Mouse (Mus musculus) lung, embryonic 16.5 days (tissue): ENCODE measurements at regions not wholly inside any gene's neighbourhood (a gene's known extent, or its start where the extent isn't known, plus 50 kb on each side); places are given as distances from the start of the nearest gene placed in this dataset.

Experiments used
- ATAC-seq: fragments of 200-750 bp; cut with Nextera tagmentation; 2 replicates; pipeline ENCODE4 v1.8.0; 2017; ENCODE audit warnings: low read depth, mild to moderate bottlenecking, moderate library complexity
- H3K27ac ChIP-seq: fragments of 300-500 bp; sonication (generic); 2 replicates; pipeline ENCODE4 v1.5.1; 2014; ENCODE audit warnings: mild to moderate bottlenecking, control low read depth, low read length
- H3K27me3 ChIP-seq: fragments of 300-500 bp; sonication (generic); 2 replicates; pipeline ENCODE4 v1.6.1; 2014; ENCODE audit warnings: low read depth, low read length, mixed read lengths; ENCODE audit not compliant: control insufficient read depth, insufficient read depth
- H3K36me3 ChIP-seq: fragments of 300-500 bp; sonication (generic); 2 replicates; pipeline ENCODE4 v1.6.1; 2014; ENCODE audit warnings: low read length; ENCODE audit not compliant: control insufficient read depth, insufficient read depth
- H3K4me1 ChIP-seq: fragments of 300-500 bp; sonication (generic); replicated peaks from 2 replicates; pipeline ENCODE4 v1.6.1; 2014; ENCODE audit warnings: low read length, mixed read lengths; ENCODE audit not compliant: control insufficient read depth, insufficient read depth
- H3K4me2 ChIP-seq: fragments of 300-500 bp; sonication (generic); 2 replicates; pipeline ENCODE4 v1.6.1; 2014; ENCODE audit warnings: low read depth, low read length, control low read depth
- H3K4me3 ChIP-seq: fragments of 300-500 bp; sonication (generic); 2 replicates; pipeline ENCODE4 v1.5.1; 2014; ENCODE audit warnings: mild to moderate bottlenecking, low read length, control low read depth
- H3K9ac ChIP-seq: fragments of 300-500 bp; sonication (generic); 2 replicates; pipeline ENCODE4 v1.6.1; 2014; ENCODE audit warnings: low read length, control low read depth
- H3K9me3 ChIP-seq: fragments of 300-500 bp; sonication (generic); 2 replicates; pipeline ENCODE4 v1.6.1; 2016; ENCODE audit warnings: low read length; ENCODE audit not compliant: control insufficient read depth
- WGBS: fragments of 180-500 bp; shearing (Covaris S2); extraction: QIAGEN DNeasy Blood & Tissue Kit; methylation state at CpG from one replicate; pipeline ENCODE4 v1.1.7; 2014; 5-methylcytosine and 5-hydroxymethylcytosine counted together

- no peak overlapping the region for H3K27ac ChIP-seq
Observed at GRCm38 (mm10) chr12:32617031-32617430, 202.3 kb upstream of the Nampt start.

GRCm38 (mm10) chr12:32619830-32620229 lies 199.5 kb upstream of the Nampt start:
- H3K27me3 ChIP-seq = no peaks in the 10 kb centered on the region
- WGBS = 67% methylated on average over 4 of the region's 4 CpGs
- H3K4me3 ChIP-seq = no peak overlapping the region
- no peak overlapping the region for H3K27ac ChIP-seq
- no peaks in the 10 kb centered on the region for H3K36me3 ChIP-seq
- no peak overlapping the region for H3K4me2 ChIP-seq
- no peak for ATAC-seq
- H3K4me1 ChIP-seq = peaks cover 4% of the 10 kb centered on the region; the same call in 1 of the 2 replicates
- H3K9me3 ChIP-seq = no peaks in the 10 kb centered on the region
- no peak overlapping the region for H3K9ac ChIP-seq

More at GRCm38 (mm10) chr12:32617031-32617430, 202.3 kb upstream of the Nampt start:
- no peaks in the 10 kb centered on the region for H3K9me3 ChIP-seq
- no peak overlapping the region for H3K4me3 ChIP-seq
- peaks cover 4% of the 10 kb centered on the region; the same call in 1 of the 2 replicates for H3K4me1 ChIP-seq
- H3K36me3 ChIP-seq = no peaks in the 10 kb centered on the region
- H3K4me2 ChIP-seq = no peak overlapping the region
- no peak for ATAC-seq
- no peak overlapping the region for H3K9ac ChIP-seq
- no peaks in the 10 kb centered on the region for H3K27me3 ChIP-seq
- 55% methylated on average over 1 of the region's 1 CpGs for WGBS

GRCm38 (mm10) chr12:32621739-32622138 lies 197.6 kb upstream of the Nampt start:
- Histone ChIP-seq H3K27ac (no peak overlapping the region), H3K4me2 (no peak overlapping the region), H3K4me1 (no peaks in the 10 kb centered on the region), H3K9me3 (no peaks in the 10 kb centered on the region), H3K4me3 (no peak overlapping the region), H3K9ac (no peak overlapping the region), H3K36me3 (no peaks in the 10 kb centered on the region), H3K27me3 (no peaks in the 10 kb centered on the region)
- ATAC-seq = no peak
- 81% methylated on average over 5 of the region's 5 CpGs for WGBS

- H3K9ac ChIP-seq = no peak overlapping the region
- WGBS = 46% methylated on average over 1 of the region's 1 CpGs
- H3K4me3 ChIP-seq = no peak overlapping the region
- H3K4me2 ChIP-seq = no peak overlapping the region
- no peaks in the 10 kb centered on the region for H3K36me3 ChIP-seq
- no peaks in the 10 kb centered on the region for H3K9me3 ChIP-seq
- no peaks in the 10 kb centered on the region for H3K27me3 ChIP-seq
- H3K4me1 ChIP-seq = no peaks in the 10 kb centered on the region
- ATAC-seq = no peak
- no peak overlapping the region for H3K27ac ChIP-seq
Observed at GRCm38 (mm10) chr12:32628552-32628951, 190.8 kb upstream of the Nampt start.

GRCm38 (mm10) chr12:32632935-32633334 lies 186.4 kb upstream of the Nampt start:
- Histone ChIP-seq H3K27ac (no peak overlapping the region), H3K4me1 (no peaks in the 10 kb centered on the region), H3K27me3 (no peaks in the 10 kb centered on the region), H3K36me3 (no peaks in the 10 kb centered on the region), H3K9me3 (no peaks in the 10 kb centered on the region), H3K4me2 (no peak overlapping the region), H3K9ac (no peak overlapping the region), H3K4me3 (no peak overlapping the region)
- ATAC-seq = no peak
- 31% methylated on average over 3 of the region's 3 CpGs for WGBS

GRCm38 (mm10) chr12:32635055-32635454 lies 184.3 kb upstream of the Nampt start:
- Histone ChIP-seq H3K4me2 (no peak overlapping the region), H3K27me3 (no peaks in the 10 kb centered on the region), H3K36me3 (no peaks in the 10 kb centered on the region), H3K4me1 (no peaks in the 10 kb centered on the region), H3K4me3 (no peak overlapping the region), H3K9ac (no peak overlapping the region), H3K27ac (no peak overlapping the region), H3K9me3 (no peaks in the 10 kb centered on the region)
- ATAC-seq = no peak
- 50% methylated on average over 5 of the region's 5 CpGs for WGBS

GRCm38 (mm10) chr12:32637400-32638100 lies 181.8 kb upstream of the Nampt start:
- H3K9ac ChIP-seq = no peak overlapping the region
- WGBS = under 1% methylated on average over 8 of the region's 8 CpGs
- ATAC-seq = no peak
- no peaks in the 10 kb centered on the region for H3K4me1 ChIP-seq
- no peak overlapping the region for H3K4me2 ChIP-seq
- H3K9me3 ChIP-seq = no peaks in the 10 kb centered on the region
- no peaks in the 10 kb centered on the region for H3K27me3 ChIP-seq
- no peak overlapping the region for H3K4me3 ChIP-seq
- no peaks in the 10 kb centered on the region for H3K36me3 ChIP-seq
- no peak overlapping the region for H3K27ac ChIP-seq

GRCm38 (mm10) chr12:32640591-32640990 lies 178.8 kb upstream of the Nampt start:
- H3K4me2 ChIP-seq = no peak overlapping the region
- H3K27me3 ChIP-seq = no peaks in the 10 kb centered on the region
- no peaks in the 10 kb centered on the region for H3K36me3 ChIP-seq
- no peak overlapping the region for H3K27ac ChIP-seq
- H3K9me3 ChIP-seq = no peaks in the 10 kb centered on the region
- 66% methylated on average over 2 of the region's 2 CpGs for WGBS
- H3K9ac ChIP-seq = no peak overlapping the region
- no peaks in the 10 kb centered on the region for H3K4me1 ChIP-seq
- ATAC-seq = no peak
- H3K4me3 ChIP-seq = no peak overlapping the region

- no peak overlapping the region for H3K4me3 ChIP-seq
- no peaks in the 10 kb centered on the region for H3K27me3 ChIP-seq
- H3K4me2 ChIP-seq = no peak overlapping the region
- H3K4me1 ChIP-seq = no peaks in the 10 kb centered on the region
- no peaks in the 10 kb centered on the region for H3K9me3 ChIP-seq
- H3K27ac ChIP-seq = no peak overlapping the region
- 41% methylated on average over 1 of the region's 1 CpGs for WGBS
- no peak overlapping the region for H3K9ac ChIP-seq
- no peak for ATAC-seq
- H3K36me3 ChIP-seq = no peaks in the 10 kb centered on the region
Observed at GRCm38 (mm10) chr12:32642493-32642892, 176.9 kb upstream of the Nampt start.

GRCm38 (mm10) chr12:32653096-32653495 lies 166.2 kb upstream of the Nampt start:
- H3K9ac ChIP-seq = no peak overlapping the region
- H3K36me3 ChIP-seq = no peaks in the 10 kb centered on the region
- no peaks in the 10 kb centered on the region for H3K9me3 ChIP-seq
- H3K27me3 ChIP-seq = no peaks in the 10 kb centered on the region
- H3K4me2 ChIP-seq = no peak overlapping the region
- H3K4me3 ChIP-seq = no peak overlapping the region
- no peak for ATAC-seq
- WGBS = 87% methylated on average over 1 of the region's 1 CpGs
- no peak overlapping the region for H3K27ac ChIP-seq
- H3K4me1 ChIP-seq = no peaks in the 10 kb centered on the region
